Mouse (Mus musculus) cerebellum, adult 11-12 months (tissue): ENCODE data around the gene Magi1.

Source experiments
- DNase-seq: peaks from one replicate; pipeline ENCODE4 v3.0.0; 2022

Magi1 gene

GRCm38 (mm10) chr6:93936359-93936758, 347.4 kb downstream of the Magi1 start:
- no peak for DNase-seq

DNA sequence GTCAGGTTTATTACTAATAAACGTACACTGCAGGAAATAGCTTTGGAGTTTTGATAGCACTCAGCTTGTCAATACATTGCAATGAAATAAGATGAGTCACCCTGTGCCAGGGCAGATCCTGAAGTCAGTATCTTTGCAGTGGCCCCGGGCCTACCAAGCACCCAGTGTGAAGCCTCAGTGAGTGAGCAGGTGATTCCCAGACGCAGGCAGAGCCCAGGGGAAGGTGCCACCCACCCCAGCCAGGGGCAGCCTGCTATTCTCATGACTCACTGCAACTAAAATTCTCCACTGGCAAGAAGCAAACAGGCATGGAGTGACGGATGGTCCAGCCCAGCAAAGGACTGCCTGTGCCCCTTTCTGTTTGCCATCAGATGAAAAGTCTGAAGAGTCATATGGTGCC, 347.9 kb downstream of the Magi1 start:
- no peak for DNase-seq

DNA sequence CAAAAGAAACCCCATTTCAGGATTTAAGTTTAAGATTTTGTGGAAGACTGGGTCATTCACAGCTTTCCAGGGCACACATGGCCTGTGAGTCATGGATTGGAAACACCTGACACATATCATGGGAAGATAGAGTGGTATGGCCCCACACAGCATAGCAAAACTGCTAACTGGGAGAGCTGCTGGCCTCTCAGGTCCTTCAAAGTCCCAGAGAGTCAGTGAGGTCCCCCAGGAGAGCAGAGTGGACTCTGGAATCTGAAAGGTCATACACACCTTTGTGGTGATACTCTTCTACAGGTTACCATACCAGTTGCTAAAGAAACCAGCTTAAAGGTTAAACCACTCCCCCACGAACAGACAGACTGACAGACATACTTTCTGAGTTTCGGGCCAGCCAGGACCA, 349.0 kb downstream of the Magi1 start:
- DNase-seq: no peak

DNA sequence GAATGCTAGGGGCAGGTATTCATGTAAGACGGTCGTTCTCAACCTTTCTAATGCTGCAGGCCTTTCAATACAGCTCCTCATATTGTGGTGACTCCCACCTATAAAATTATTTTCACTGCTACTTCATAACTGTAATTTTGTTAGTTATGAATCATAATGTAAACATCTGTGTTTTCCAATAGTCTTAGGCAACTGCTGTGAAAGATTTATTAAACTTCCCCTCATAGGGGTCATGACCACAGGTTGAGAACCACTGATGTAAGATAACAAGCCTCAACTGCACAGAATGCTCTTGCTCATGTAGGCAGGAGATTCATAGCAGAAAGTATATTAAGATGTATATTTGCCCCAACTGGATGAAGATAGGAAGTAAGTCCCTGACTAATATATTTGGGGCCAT, 359.1 kb downstream of the Magi1 start:
- no peak for DNase-seq

- no peak for DNase-seq
Measured at GRCm38 (mm10) chr6:93923972-93924371, 359.7 kb downstream of the Magi1 start.

DNA sequence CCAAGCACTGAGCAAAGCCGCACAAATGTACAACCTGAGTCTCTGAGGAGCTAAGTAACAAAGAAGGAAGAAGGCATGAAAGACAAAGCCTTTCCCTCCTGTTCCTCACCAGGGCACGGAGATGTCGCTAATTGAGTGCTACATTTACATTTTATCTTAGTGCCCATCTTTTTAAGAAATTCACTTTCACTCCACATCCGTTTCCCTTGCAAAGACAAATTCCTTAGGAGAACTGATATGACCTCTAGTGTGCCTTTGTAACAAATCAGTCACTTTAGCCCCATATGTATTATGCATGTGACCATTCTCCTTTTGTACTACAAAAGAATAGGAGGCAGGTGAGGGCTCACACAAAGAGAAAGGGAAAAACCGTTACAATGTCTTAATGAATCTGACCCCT, 360.4 kb downstream of the Magi1 start:
- no peak for DNase-seq

DNA sequence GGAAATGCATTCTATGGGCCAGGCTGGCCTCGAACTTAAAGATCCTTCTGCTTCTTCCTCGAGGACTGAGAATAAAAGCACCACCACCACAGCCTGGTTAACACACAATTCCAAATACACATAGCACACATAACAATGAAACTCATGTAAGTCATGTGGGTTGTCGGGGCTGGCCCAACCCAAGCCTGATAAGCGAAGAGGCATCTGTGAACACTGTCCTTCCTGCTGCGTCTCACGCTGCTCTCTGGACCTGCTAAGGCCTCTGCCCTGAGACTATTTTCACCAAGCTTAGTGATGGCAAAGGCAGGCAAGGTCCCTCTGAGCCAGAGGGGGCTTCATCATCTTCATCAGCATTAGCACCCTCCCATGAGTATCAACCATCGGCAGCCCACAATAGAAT, 360.8 kb downstream of the Magi1 start:
- DNase-seq: no peak

DNA sequence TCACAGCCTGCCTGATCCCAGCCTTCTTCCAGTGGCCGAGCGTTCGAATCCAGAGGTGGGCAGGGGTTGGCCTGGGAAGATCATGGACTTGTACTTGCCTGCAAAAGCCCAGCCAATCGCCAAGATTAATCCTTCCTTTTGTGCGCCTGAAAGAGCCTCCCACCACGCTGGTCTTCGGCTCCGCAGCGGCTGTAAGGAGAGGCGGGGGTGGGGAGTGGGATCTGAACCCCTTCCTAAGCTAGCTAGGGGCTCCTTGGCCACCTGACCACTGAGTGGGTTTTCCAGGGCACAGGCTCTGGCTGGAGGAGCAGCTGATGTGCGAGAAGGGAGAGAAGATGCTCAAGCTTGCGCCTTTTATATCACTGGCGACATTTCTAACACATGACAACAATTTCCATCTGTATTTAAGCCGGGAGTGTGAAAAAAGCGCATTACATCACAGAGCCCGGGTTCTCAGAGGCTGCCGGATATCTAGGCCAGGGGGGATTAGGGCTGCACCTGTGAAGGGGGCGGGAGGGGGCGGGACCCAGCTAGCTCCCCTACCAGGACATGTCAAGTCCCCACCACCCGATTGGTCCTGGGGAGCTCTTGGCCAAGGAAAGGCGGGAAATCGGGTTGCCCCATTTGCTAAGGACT, 370.4 kb downstream of the Magi1 start:
- DNase-seq: peak; percentile 59

DNA sequence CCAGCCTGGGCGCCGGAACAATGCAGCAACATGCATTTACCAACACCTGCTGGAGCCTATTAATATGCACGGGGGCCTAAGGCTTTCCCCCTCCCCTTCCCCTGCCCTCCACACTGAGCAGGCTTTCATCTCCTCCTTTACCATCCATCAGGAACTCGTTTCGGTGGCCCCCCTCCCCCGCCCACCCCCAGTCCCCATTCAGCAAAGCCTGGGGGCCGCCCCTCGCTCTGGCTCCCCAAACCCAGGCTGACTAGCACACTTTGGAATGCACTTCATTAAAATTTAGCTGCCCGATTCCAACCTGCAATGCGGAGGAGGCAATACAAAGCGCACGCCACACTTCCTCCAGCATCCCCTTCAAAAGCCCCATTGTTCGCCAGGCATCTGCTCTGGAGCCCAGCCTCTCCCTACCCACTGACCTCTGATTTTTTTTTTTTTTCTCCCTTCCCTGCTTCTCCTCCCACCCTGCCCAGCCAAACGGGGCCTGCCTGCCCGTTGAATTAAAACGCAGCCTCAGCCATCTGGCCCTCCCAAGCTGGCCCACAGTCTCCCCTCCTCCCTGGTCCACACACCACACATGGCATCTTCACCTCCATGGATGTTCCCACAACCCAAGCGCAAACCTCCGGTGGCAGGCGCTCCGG, 371.0 kb downstream of the Magi1 start:
- DNase-seq: peak; percentile 82

GRCm38 (mm10) chr6:93912003-93912581, 371.6 kb downstream of the Magi1 start:
- no peak for DNase-seq

DNA sequence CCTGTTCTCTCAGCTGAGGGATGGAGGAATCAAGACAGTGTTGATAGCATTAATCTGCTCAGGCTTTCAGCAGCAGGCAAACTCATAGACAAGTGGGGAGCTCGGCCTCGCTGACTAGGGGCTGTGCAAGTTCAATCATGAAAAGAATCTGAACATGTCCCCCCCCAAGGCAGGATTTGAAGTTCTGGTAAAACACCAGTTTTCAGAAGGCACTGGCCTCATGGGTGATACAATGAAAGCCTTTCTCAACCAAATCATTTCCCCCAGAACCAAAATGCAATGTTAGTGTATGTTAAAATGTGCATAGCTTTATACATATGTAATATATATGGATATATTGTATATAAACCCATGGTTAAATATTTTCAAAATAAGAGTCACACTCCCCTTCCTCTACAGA, 372.3 kb downstream of the Magi1 start:
- DNase-seq: no peak

- DNase-seq: no peak
Measured at GRCm38 (mm10) chr6:93909976-93910375, 373.7 kb downstream of the Magi1 start.

DNA sequence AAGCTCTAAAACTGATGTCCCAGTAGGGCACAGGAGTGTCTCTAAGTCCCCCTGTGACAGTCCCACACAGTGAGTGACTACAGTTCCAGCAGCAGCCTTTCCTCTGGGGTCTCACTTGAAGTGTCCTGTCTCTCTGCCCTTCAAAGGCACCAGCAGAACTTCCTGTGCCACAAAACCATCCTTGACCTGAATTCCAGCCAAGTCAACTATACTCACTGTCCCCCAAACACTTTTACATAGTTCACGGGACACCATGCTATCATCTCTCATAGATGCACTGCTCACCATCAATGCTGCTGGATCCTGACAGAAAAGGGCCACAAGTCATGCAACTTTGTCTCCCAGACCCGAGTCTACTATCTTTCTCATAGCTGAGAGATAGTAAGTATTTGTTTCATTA, 378.7 kb downstream of the Magi1 start:
- DNase-seq: no peak

- DNase-seq: no peak
Measured at GRCm38 (mm10) chr6:93902239-93902638, 381.5 kb downstream of the Magi1 start.

DNA sequence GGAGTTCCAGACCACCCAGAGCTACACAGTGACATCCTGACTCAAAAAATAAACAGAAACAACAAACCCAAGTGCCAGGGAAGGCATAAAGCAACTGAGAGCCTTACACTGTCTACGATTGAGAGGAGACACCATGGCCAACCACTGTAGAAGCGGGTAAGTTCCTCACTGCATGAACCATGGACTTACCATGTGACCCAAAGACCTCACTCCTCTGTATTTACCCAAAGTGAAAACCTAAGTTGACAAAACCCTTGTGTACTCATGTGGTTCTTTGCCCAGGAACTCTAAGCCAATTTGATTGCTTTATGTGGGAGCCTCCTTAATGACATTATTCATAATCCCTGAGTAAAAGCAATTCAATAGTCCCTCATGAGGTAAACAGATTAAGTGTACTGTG, 382.3 kb downstream of the Magi1 start:
- DNase-seq: no peak

DNA sequence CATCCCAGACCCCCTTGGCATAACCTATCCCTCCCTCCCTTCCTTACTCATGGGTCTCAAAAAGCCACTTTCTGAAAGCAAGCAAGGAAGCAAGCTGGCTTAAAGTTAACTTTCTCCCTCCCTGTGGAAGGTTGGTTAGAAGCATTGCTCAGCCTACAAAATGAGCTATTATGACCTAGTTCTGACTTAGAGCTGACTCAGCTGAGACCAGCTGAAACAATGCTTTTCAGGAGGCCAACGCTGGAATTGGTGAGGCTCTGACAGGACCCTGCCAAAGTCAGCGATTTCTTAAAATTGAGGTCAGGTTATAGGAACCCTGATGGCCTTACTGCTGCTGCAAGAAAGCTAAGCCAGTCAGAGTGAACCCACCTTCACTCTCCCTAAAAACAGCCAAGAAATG, 386.2 kb downstream of the Magi1 start:
- DNase-seq: no peak

- DNase-seq: no peak
Measured at GRCm38 (mm10) chr6:93895721-93896120, 388.0 kb downstream of the Magi1 start.

- DNase-seq: no peak
Measured at GRCm38 (mm10) chr6:93893956-93894355, 389.8 kb downstream of the Magi1 start.

- DNase-seq: no peak
Measured at GRCm38 (mm10) chr6:93892922-93893321, 390.8 kb downstream of the Magi1 start.

DNA sequence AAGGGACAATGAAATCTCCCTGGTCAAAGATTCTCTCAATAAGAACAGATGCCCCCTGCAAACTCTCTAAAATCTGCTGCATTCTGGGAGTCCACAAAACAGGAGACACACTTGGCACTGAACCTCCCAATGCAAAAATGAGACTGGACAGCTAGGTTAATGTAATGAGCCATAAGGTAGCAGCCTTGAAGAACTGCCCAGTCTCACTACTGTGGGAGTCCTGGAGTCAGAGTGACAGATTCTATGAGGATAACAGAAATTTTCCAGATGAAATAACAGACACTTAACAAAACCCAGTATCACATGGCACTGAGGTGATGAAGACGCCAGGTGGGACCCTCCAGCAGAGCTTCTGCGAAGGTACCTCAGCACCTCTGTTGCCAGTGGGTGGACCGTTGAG, 393.7 kb downstream of the Magi1 start:
- DNase-seq: no peak

GRCm38 (mm10) chr6:93877337-93877736, 406.4 kb downstream of the Magi1 start:
- no peak for DNase-seq

- no peak for DNase-seq
Measured at GRCm38 (mm10) chr6:93874936-93875335, 408.8 kb downstream of the Magi1 start.

DNA sequence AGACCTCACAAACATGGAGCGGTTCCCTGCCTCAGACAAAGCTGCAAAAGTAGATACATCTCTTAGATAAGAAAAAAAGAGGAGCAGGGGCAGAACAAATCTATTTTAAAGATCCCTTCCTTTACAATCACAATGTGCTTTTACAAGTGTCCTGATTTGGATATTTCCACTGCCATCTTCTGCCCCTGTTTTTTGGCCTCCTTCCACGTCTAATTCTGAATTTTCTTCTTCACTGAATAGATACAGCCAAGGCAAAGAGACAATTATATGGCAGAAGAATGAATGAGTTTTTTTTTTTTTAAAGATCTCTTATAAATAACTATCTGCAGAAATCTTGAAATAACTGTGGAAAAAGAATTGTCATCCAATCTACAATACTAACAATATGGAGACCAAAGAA, 409.3 kb downstream of the Magi1 start:
- no peak for DNase-seq

- no peak for DNase-seq
Measured at GRCm38 (mm10) chr6:93873536-93873935, 410.2 kb downstream of the Magi1 start.

- DNase-seq: no peak
Measured at GRCm38 (mm10) chr6:93871516-93871915, 412.2 kb downstream of the Magi1 start.
